In genomic region chr15:78174887-78175245, GRCm38 (mm10) we compare ENCODE assay signal across 9 mouse cellular contexts. TPM values are rescaled to one million over a fixed set of nuclear protein-coding genes. Genes with fewer than 3 reads are reported as not detected.
DNase-seq lines count a peak whose midpoint lies in the region; ATAC-seq and TF ChIP-seq lines count a peak whose summit lies in the region.
"Had no signal": no experiment of that assay in that cellular context is flagged by ENCODE, and none has a peak within 500 bp of the region (broad histone marks: within the 10 kb centered on the region; RNA-seq: fewer than 3 reads in every experiment).

No protein-coding gene starts in this region.

- H3K4me1 ChIP-seq in embryonic facial prominence, embryonic 12.5 days: peaks cover 14% of the 10 kb centered on the region
- peaks cover 13% of the 10 kb centered on the region for H3K4me1 ChIP-seq in intestine, embryonic 15.5 days (replicated peaks)
- peaks cover 35% of the 10 kb centered on the region for H3K4me1 ChIP-seq in neural tube, embryonic 12.5 days

- H3K4me3 ChIP-seq in layer of hippocampus, adult 2 months: peak overlapping the region; percentile 61
- peak overlapping the region; percentile 65 for H3K4me3 ChIP-seq in embryonic facial prominence, embryonic 12.5 days
- peak overlapping the region; percentile 71 for H3K4me3 ChIP-seq in intestine, embryonic 15.5 days (replicated peaks)
- H3K4me3 ChIP-seq in neural tube, embryonic 12.5 days: peak overlapping the region; percentile 36

- peaks cover 3% of the 10 kb centered on the region; the same call in 1 of the 2 replicates for H3K27me3 ChIP-seq in embryonic facial prominence, embryonic 12.5 days
- H3K27me3 ChIP-seq in intestine, embryonic 15.5 days (replicated peaks): no peaks in the 10 kb centered on the region
- H3K27me3 ChIP-seq in neural tube, embryonic 12.5 days (replicated peaks): no peaks in the 10 kb centered on the region

- no peaks in the 10 kb centered on the region for H3K36me3 ChIP-seq in embryonic facial prominence, embryonic 12.5 days
- no peaks in the 10 kb centered on the region for H3K36me3 ChIP-seq in intestine, embryonic 15.5 days
- no peaks in the 10 kb centered on the region for H3K36me3 ChIP-seq in neural tube, embryonic 12.5 days

- 75% methylated on average over 6 of the region's 6 CpGs for WGBS in embryonic facial prominence, embryonic 12.5 days
- 79% methylated on average over 6 of the region's 6 CpGs for WGBS in intestine, embryonic 15.5 days
- WGBS in neural tube, embryonic 12.5 days: 81% methylated on average over 6 of the region's 6 CpGs

- no peak for DNase-seq in layer of hippocampus, adult 2 months (ENCODE audit: low spot score in 2 of 2)
- DNase-seq in layer of hippocampus, adult 8-10 months (ENCODE audit: low spot score in 2 of 2): no peak
- no peak for DNase-seq in urinary bladder, adult 2 months (ENCODE audit: low spot score)
- DNase-seq in frontal cortex, postnatal 25 days (ENCODE audit: low spot score in 2 of 2): no peak
- DNase-seq in kidney, postnatal 4 days: no peak

- H3K9me3 ChIP-seq in embryonic facial prominence, embryonic 12.5 days: no peaks in the 10 kb centered on the region
- no peaks in the 10 kb centered on the region for H3K9me3 ChIP-seq in intestine, embryonic 15.5 days
- no peaks in the 10 kb centered on the region for H3K9me3 ChIP-seq in neural tube, embryonic 12.5 days

- H3K9ac ChIP-seq in embryonic facial prominence, embryonic 12.5 days: peak overlapping the region; percentile 49
- peak overlapping the region; percentile 31; the same call in 1 of the 2 replicates for H3K9ac ChIP-seq in intestine, embryonic 15.5 days
- peak overlapping the region; percentile 54; the same call in 1 of the 2 replicates for H3K9ac ChIP-seq in neural tube, embryonic 12.5 days

- peak overlapping the region; percentile 52 for H3K4me2 ChIP-seq in embryonic facial prominence, embryonic 12.5 days (replicated peaks)
- H3K4me2 ChIP-seq in intestine, embryonic 15.5 days (replicated peaks): peak overlapping the region; percentile 57
- peak overlapping the region; percentile 86 for H3K4me2 ChIP-seq in neural tube, embryonic 12.5 days (replicated peaks)

- TF ChIP-seq CTCF in layer of hippocampus, adult 2 months (conservative IDR thresholded peaks at IDR 0.05): no peak

- ATAC-seq in embryonic facial prominence, embryonic 12.5 days (ENCODE audit: insufficient number of reproducible peaks, insufficient read depth, low FRiP score, low TSS enrichment): no peak
- ATAC-seq in intestine, embryonic 15.5 days: no peak
- ATAC-seq in neural tube, embryonic 12.5 days (ENCODE audit: low FRiP score, low read depth): no peak

- peak overlapping the region; percentile 96 for H3K27ac ChIP-seq in layer of hippocampus, adult 2 months
- H3K27ac ChIP-seq in embryonic facial prominence, embryonic 12.5 days: 0 out of 2 replicates have a peak overlapping the region, but pooled peaks have one; percentile 54
- H3K27ac ChIP-seq in intestine, embryonic 15.5 days: no peak overlapping the region
- H3K27ac ChIP-seq in neural tube, embryonic 12.5 days: 0 out of 2 replicates have a peak overlapping the region, but pooled peaks have one; percentile 32

RNA-seq across cellular contexts. Expression of gene Ift27, which starts 1.0 kb away (rescaled TPM):
- 10 to 100 TPM; 22.7 to 23.3 TPM for total RNA-seq in layer of hippocampus, adult 2 months (2021)
- total RNA-seq in layer of hippocampus, adult 8-10 months (2022): 10 to 100 TPM; 20.4 to 29.8 (median 25.7) TPM
- polyA plus RNA-seq in embryonic facial prominence, embryonic 12.5 days (2016; fragmentation: Nextera tagmentation; extraction: Ambion mirVana): 90.0 and 90.5 TPM in 2 replicates
- 60.5 and 62.9 TPM in 2 replicates for polyA plus RNA-seq in intestine, embryonic 15.5 days (2015; fragmentation: Nextera tagmentation; extraction: Ambion mirVana)
- polyA plus RNA-seq in neural tube, embryonic 12.5 days (2016; fragmentation: Nextera tagmentation; extraction: Ambion mirVana): 101 and 106 TPM in 2 replicates
- polyA plus RNA-seq in urinary bladder, adult 2 months (2012; rRNA removed): 32.3 and 33.5 TPM in 2 replicates

RNA-seq across cellular contexts. Expression of gene Pvalb, which starts 31.3 kb away (rescaled TPM):
- 10 to 100 TPM; 57.3 to 63.3 TPM for total RNA-seq in layer of hippocampus, adult 2 months (2021)
- 10 to 100 TPM; 58.2 to 61.8 (median 60.5) TPM for total RNA-seq in layer of hippocampus, adult 8-10 months (2022)
- polyA plus RNA-seq in embryonic facial prominence, embryonic 12.5 days (2016; fragmentation: Nextera tagmentation; extraction: Ambion mirVana): 0.46 and 0.48 TPM in 2 replicates
- polyA plus RNA-seq in intestine, embryonic 15.5 days (2015; fragmentation: Nextera tagmentation; extraction: Ambion mirVana): not detected in 2 replicates
- 0.43 and 1.1 TPM in 2 replicates for polyA plus RNA-seq in neural tube, embryonic 12.5 days (2016; fragmentation: Nextera tagmentation; extraction: Ambion mirVana)
- 0.07 TPM in 1 of 2 replicates, not detected in the other for polyA plus RNA-seq in urinary bladder, adult 2 months (2012; rRNA removed)

RNA-seq across cellular contexts. Expression of gene Cacng2, which starts 55.0 kb away (rescaled TPM):
- 10 to 100 TPM; 36.0 to 36.8 TPM for total RNA-seq in layer of hippocampus, adult 2 months (2021)
- total RNA-seq in layer of hippocampus, adult 8-10 months (2022): 10 to 100 TPM; 30.6 to 36.9 (median 33.2) TPM
- 0.03 and 0.13 TPM in 2 replicates for polyA plus RNA-seq in embryonic facial prominence, embryonic 12.5 days (2016; fragmentation: Nextera tagmentation; extraction: Ambion mirVana)
- 0.04 and 0.10 TPM in 2 replicates for polyA plus RNA-seq in intestine, embryonic 15.5 days (2015; fragmentation: Nextera tagmentation; extraction: Ambion mirVana)
- 4.1 and 5.7 TPM in 2 replicates for polyA plus RNA-seq in neural tube, embryonic 12.5 days (2016; fragmentation: Nextera tagmentation; extraction: Ambion mirVana)
- polyA plus RNA-seq in urinary bladder, adult 2 months (2012; rRNA removed): not detected in 2 replicates
- total RNA-seq: gastrocnemius, postnatal 25 days had no signal
